In genomic region chr1:171946447-171946995, GRCm38 (mm10) we compare ENCODE assay signal across 1 mouse cellular context.
TF ChIP-seq lines count a peak whose summit lies in the region.

No protein-coding gene starts in this region.

TF ChIP-seq in ES-E14, 5 proteins besides CTCF, POLR2A, EP300 and RAD21:
- peak; percentile 46; the same call in 1 of the 2 replicates for TF ChIP-seq ZNF384 (IDR thresholded peaks at IDR 0.05; ENCODE audit: low read depth, low read length)
- TF ChIP-seq ZC3H11A (IDR thresholded peaks at IDR 0.05; ENCODE audit: borderline replicate concordance, low read depth, low read length): no peak
